Mouse (Mus musculus) kidney, postnatal 10 days (tissue): ENCODE measurements around the gene Tspan10.

Experiments
- DNase-seq: peaks from one replicate; pipeline ENCODE4 v3.0.0; 2021; ENCODE audit warnings: mixed read lengths

The Tspan10 gene

GRCm38 (mm10) chr11:120457370-120457769, 14.9 kb downstream of the Tspan10 start:
- DNase-seq, result no peak

- DNase-seq, result peak; percentile 88
These were observed 15.6 kb downstream of the Tspan10 start, which contains the start of the genes Oxld1 and Ccdc137 for GRCm38 (mm10) chr11:120457772-120458751. Gene Oxld1, minus strand, starts transcription at chr11:120458068. Gene Ccdc137, plus strand, starts transcription at chr11:120458115.

GRCm38 (mm10) chr11:120458847-120459597, 16.6 kb downstream of the Tspan10 start:
- no peak for DNase-seq

- DNase-seq, result no peak
These were observed 21.1 kb downstream of the Tspan10 start for GRCm38 (mm10) chr11:120463536-120463935.

GRCm38 (mm10) chr11:120464365-120464764, 21.9 kb downstream of the Tspan10 start:
- DNase-seq, result no peak

GRCm38 (mm10) chr11:120465521-120465920, 23.1 kb downstream of the Tspan10 start:
- no peak for DNase-seq

GRCm38 (mm10) chr11:120467051-120467735, 24.7 kb downstream of the Tspan10 start, which contains the start of gene Arl16:
Gene Arl16, minus strand, starts transcription at chr11:120467607.
- DNase-seq, result peak; percentile 96

GRCm38 (mm10) chr11:120467736-120468092, 25.3 kb downstream of the Tspan10 start:
- no peak for DNase-seq

- no peak for DNase-seq
These were observed 29.6 kb downstream of the Tspan10 start for GRCm38 (mm10) chr11:120472052-120472451.

GRCm38 (mm10) chr11:120483448-120483934, 41.0 kb downstream of the Tspan10 start:
- no peak for DNase-seq

GRCm38 (mm10) chr11:120484265-120484981, 42.0 kb downstream of the Tspan10 start, which contains the start of gene Mrpl12:
Gene Mrpl12, plus strand, starts transcription at chr11:120484613.
- DNase-seq, result peak; percentile 94

- DNase-seq, result peak; percentile 33
These were observed 42.8 kb downstream of the Tspan10 start for GRCm38 (mm10) chr11:120485251-120485650.

GRCm38 (mm10) chr11:120488516-120488915, 46.1 kb downstream of the Tspan10 start:
- DNase-seq, result no peak

GRCm38 (mm10) chr11:120489054-120489761, 46.8 kb downstream of the Tspan10 start:
- DNase-seq, result peak; percentile 80

GRCm38 (mm10) chr11:120490291-120491046, 48.0 kb downstream of the Tspan10 start:
- DNase-seq, result peak; percentile 17

- DNase-seq, result peak; percentile 95
These were observed 49.0 kb downstream of the Tspan10 start, which contains the start of gene Slc25a10 for GRCm38 (mm10) chr11:120491317-120492023. Gene Slc25a10, plus strand, starts transcription at chr11:120491840.

GRCm38 (mm10) chr11:120492024-120492877, 49.8 kb downstream of the Tspan10 start:
- peak; percentile 71 for DNase-seq

- DNase-seq, result peak; percentile 48
These were observed 50.4 kb downstream of the Tspan10 start for GRCm38 (mm10) chr11:120492878-120493203.

- DNase-seq, result no peak
These were observed 50.9 kb downstream of the Tspan10 start for GRCm38 (mm10) chr11:120493351-120493750.
